Mouse (Mus musculus): ENCODE measurements around the gene Meis3. TPM values are rescaled to one million over a fixed set of nuclear protein-coding genes. Genes with fewer than 3 reads are reported as not detected.
A peak's percentile ranks its signal among the peaks of the same experiment; 100 is the strongest.

The Meis3 gene
- total RNA-seq, 2 experiments from 2014 or later, result 1.9 TPM; not detected in 1

DNA sequence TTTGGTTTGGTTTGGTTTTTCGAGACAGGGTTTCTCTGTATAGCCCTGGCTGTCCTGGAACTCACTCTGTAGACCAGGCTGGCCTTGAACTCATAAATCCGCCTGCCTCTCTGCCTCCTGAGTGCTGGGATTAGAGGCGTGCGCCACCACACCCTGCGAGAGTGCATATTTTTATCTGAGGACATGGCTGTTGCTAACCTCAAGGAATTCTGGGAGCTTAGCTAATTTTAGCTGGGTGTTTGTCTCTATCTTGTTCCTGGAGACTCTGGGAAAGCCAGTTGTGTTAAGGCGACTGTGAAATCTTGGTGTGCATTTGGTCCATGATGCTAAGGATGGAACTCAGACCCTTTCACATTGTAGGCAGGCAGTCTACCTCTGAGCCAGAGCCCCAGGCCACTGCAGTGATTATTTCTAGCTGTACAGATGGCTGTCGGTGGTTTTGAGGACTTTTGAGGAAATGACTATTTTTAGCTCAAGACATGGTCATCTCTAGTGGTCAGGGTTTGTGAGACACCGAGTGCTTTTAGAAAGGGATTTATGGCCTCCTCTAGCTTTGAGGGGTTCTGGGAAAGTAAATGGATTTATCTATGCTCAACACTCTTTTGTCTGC is 18.7 kb upstream of the Meis3 start:
- ATAC-seq (ENCODE audit: poor library complexity, severe bottlenecking), result no peak

GRCm38 (mm10) chr7:16158735-16159134 is 16.2 kb upstream of the Meis3 start:
- ATAC-seq (ENCODE audit: poor library complexity, severe bottlenecking), result no peak

GRCm38 (mm10) chr7:16160702-16161101 is 14.2 kb upstream of the Meis3 start:
- ATAC-seq (ENCODE audit: poor library complexity, severe bottlenecking), result peak; percentile 89

GRCm38 (mm10) chr7:16161302-16161701 is 13.6 kb upstream of the Meis3 start:
- no peak for ATAC-seq (ENCODE audit: poor library complexity, severe bottlenecking)

GRCm38 (mm10) chr7:16162036-16162435 is 12.9 kb upstream of the Meis3 start:
- no peak for ATAC-seq (ENCODE audit: poor library complexity, severe bottlenecking)

GRCm38 (mm10) chr7:16172141-16172581 is 2.7 kb upstream of the Meis3 start:
- no peak for ATAC-seq (ENCODE audit: poor library complexity, severe bottlenecking)

DNA sequence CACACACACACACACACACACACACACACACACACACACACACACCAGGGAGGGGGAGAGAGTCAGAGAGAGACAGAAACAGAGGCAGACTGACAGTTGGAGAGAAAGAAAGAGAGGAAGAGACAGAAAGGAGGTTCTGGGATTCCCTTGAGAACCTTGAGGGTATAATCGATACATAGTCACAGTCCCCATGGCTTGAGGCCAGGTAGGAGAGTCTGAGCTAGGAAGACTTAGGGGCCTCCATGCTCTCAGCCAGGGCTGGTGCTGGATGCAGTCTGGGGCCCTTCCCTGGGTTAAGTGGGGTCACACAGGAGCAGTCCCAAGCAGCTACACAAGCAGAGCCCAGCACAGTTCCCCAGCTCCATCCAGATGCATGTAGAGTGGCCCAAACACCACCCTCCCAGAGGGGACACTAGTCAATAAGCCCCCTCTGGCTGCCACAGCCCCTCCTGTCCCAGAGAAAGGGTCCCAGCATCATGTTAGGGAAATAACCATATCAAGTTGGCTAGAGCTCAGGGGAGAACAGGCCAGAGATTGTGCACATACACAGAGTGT is 2.2 kb upstream of the Meis3 start:
- no peak for ATAC-seq (ENCODE audit: poor library complexity, severe bottlenecking)

DNA sequence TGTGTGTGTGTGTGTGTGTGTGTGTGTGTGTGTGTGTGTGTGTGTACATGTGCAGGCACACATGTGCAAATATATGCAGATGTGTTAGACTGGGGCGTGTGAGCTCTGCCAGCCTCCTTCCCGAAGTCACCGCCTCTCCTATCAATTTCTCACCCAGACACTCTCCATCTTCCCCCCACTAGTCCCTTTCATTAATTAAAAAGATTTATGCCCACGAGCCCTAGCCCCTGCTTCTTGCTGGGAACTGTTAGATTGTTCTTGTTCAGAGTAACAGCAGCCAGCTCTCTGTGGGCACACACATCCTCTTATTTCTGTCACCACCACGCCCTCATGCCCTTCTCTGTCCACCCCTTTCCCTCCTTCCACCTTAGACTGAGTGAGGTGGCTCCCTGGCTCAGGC is 1.7 kb upstream of the Meis3 start:
- no peak for ATAC-seq (ENCODE audit: poor library complexity, severe bottlenecking)

- no peak for ATAC-seq (ENCODE audit: poor library complexity, severe bottlenecking)
Measured at GRCm38 (mm10) chr7:16175542-16175931, 647 bp downstream of the Meis3 start.

DNA sequence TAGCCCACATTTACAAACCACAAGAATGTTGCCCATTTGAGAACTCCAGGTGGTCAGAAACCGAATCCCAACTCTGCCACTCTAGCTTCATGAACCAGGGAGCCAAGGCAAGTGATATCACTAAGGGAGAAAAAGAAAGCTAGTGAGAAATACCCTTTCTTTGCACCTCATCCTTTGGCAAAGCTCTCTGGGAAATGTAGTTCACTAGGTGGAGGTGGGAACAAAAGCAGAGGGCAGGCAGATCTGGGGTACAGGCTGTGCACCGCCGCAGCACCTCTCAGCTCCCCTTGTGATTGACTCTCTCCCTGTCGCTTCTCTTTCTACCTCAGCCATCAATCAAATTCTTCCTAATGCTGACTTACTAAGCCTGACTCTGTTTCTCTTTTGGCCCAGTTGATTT is 3.2 kb downstream of the Meis3 start:
- no peak for ATAC-seq (ENCODE audit: poor library complexity, severe bottlenecking)

DNA sequence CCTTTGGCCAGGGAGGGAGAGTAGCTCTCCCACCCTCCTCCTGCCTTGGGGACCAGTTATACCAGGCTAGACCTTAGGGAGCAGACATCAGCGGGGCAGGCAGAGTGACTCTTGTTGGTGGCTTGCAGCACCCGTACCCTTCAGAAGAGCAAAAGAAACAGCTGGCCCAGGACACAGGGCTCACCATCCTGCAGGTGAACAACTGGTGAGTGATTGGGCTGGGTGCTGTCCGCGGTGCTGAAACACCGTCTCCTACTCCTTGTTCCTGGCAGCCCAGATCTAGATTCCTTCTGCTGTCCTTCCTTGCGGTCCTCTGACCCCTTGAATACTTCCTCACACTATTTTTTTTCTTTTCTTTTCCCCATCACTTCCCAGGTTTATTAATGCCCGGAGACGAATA is 8.8 kb downstream of the Meis3 start:
- 0 out of 2 replicates have a peak, but pooled peaks have one; percentile 47 for ATAC-seq (ENCODE audit: poor library complexity, severe bottlenecking)

GRCm38 (mm10) chr7:16187494-16187893 is 12.6 kb downstream of the Meis3 start:
- no peak for ATAC-seq (ENCODE audit: poor library complexity, severe bottlenecking)

- peak; percentile 87 for ATAC-seq (ENCODE audit: poor library complexity, severe bottlenecking)
Measured at GRCm38 (mm10) chr7:16192315-16192714, 17.4 kb downstream of the Meis3 start.

GRCm38 (mm10) chr7:16193702-16194101 is 18.8 kb downstream of the Meis3 start:
- ATAC-seq (ENCODE audit: poor library complexity, severe bottlenecking), result peak; percentile 61; the same call in 1 of the 2 replicates

- ATAC-seq (ENCODE audit: poor library complexity, severe bottlenecking), result no peak
Measured at GRCm38 (mm10) chr7:16196616-16197015, 21.7 kb downstream of the Meis3 start.

DNA sequence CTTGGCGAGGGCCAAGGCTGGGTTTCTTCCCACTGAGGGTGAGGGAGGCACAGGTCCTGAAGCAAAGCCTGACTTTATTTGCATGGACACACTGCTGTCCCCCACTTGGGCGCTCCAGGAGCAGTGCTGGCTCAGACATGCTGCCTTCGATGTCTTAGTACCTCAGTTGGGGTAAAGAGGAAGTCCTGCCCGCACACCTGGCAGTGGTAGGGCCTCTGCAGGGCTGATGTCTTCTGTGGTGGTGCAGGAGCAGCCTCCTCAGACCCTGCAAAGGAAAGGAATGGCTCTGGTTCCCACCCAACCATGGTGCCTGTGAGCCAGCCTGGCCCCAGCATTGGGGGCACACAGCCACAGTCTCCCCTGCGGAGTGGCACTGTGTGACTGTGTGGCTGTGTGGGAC is 22.3 kb downstream of the Meis3 start:
- ATAC-seq (ENCODE audit: poor library complexity, severe bottlenecking), result no peak

DNA sequence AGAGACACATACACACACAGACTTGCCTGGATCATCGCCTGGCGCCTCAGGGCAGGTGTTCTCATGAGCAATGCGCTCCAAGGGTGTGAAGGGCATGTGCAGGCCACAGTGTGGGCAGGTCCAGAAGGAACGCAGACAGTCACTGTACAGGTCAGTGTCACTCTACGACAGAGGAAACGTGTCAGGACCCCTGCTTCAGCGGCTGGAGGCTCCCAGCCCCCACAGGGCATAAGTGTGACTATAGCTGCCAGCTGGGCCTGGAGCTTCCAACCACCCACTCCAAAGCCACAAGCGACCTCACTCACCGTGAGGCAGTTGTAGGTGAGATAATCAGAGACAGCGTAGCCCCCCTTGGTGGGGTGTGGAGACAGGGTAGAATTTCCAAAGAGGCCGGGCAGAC is 23.6 kb downstream of the Meis3 start:
- no peak for ATAC-seq (ENCODE audit: poor library complexity, severe bottlenecking)

GRCm38 (mm10) chr7:16201136-16201535 is 26.2 kb downstream of the Meis3 start:
- peak; percentile 62 for ATAC-seq (ENCODE audit: poor library complexity, severe bottlenecking)

GRCm38 (mm10) chr7:16202756-16203504 is 28.0 kb downstream of the Meis3 start:
- ATAC-seq (ENCODE audit: poor library complexity, severe bottlenecking), result no peak

- ATAC-seq (ENCODE audit: poor library complexity, severe bottlenecking), result no peak
Measured at GRCm38 (mm10) chr7:16203505-16203903, 28.6 kb downstream of the Meis3 start.

DNA sequence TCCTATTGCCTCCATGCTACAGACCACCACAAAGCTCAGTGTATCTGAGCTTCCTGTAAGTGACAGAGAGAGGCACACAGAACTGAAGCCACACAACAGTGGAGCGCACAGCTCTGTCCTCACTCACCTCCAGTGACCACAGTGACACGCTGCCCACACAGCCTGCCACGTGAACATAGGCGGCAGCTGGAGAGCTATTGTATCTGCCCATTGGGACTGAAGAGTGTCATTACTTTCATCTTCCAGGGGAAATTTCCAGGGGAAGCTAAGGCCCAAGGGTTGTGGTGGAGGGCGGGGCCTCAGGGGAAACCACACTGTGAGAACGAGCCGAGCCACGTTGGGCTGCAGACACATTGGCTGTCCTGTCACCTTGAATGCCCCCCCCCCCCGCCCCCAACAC is 29.9 kb downstream of the Meis3 start:
- ATAC-seq (ENCODE audit: poor library complexity, severe bottlenecking), result no peak

DNA sequence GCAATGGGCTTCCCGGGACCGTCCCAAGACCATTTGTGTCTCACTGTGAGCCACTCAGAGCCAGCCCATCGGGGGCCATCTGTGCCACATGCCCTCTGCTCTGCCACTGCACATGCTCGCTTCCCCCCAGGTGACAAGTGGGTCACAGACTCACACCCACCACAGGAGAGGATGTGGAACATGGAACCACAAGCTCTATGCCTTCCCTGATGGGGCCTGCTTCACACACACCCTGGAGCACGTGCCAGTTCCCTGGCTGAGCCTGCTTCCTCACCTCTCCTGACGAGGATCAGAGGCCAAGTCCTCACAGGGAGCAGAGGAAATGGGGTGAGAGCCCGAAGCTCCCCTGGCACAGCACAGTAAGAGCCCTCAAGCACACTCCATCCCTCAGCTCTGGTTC is 32.2 kb downstream of the Meis3 start:
- ATAC-seq (ENCODE audit: poor library complexity, severe bottlenecking), result peak; percentile 51
